Mouse (Mus musculus) right cerebral cortex, adult 18-20 months (tissue): ENCODE data around the gene Rpl6.

Experiments
- DNase-seq: peaks from one replicate; pipeline ENCODE4 v3.0.0; 2022; ENCODE audit warnings: mixed read lengths

The Rpl6 gene

GRCm38 (mm10) chr5:121204132-121205089, at the start of gene Rpl6:
Gene Rpl6, plus strand, starts transcription at chr5:121204481.
- DNase-seq = peak; percentile 87

- no peak for DNase-seq
Measured at GRCm38 (mm10) chr5:121156121-121156520, 48.2 kb upstream of the Rpl6 start.

- DNase-seq = no peak
Measured at GRCm38 (mm10) chr5:121157017-121157416, 47.3 kb upstream of the Rpl6 start.

GRCm38 (mm10) chr5:121157489-121157888, 46.8 kb upstream of the Rpl6 start:
- DNase-seq = no peak

GRCm38 (mm10) chr5:121158966-121159365, 45.3 kb upstream of the Rpl6 start:
- no peak for DNase-seq

GRCm38 (mm10) chr5:121162285-121162684, 42.0 kb upstream of the Rpl6 start:
- DNase-seq = no peak

GRCm38 (mm10) chr5:121162923-121163322, 41.4 kb upstream of the Rpl6 start:
- DNase-seq = no peak

- no peak for DNase-seq
Measured at GRCm38 (mm10) chr5:121166884-121167283, 37.4 kb upstream of the Rpl6 start.

GRCm38 (mm10) chr5:121169588-121169987, 34.7 kb upstream of the Rpl6 start:
- DNase-seq = no peak

GRCm38 (mm10) chr5:121172835-121173234, 31.4 kb upstream of the Rpl6 start:
- DNase-seq = no peak

- no peak for DNase-seq
Measured at GRCm38 (mm10) chr5:121179077-121179857, 25.0 kb upstream of the Rpl6 start.

GRCm38 (mm10) chr5:121183269-121183668, 21.0 kb upstream of the Rpl6 start:
- no peak for DNase-seq

GRCm38 (mm10) chr5:121184375-121184774, 19.9 kb upstream of the Rpl6 start:
- DNase-seq = no peak

- peak; percentile 36 for DNase-seq
Measured at GRCm38 (mm10) chr5:121184945-121185551, 19.2 kb upstream of the Rpl6 start.

GRCm38 (mm10) chr5:121187580-121188001, 16.7 kb upstream of the Rpl6 start:
- peak; percentile 63 for DNase-seq

GRCm38 (mm10) chr5:121188265-121188664, 16.0 kb upstream of the Rpl6 start:
- no peak for DNase-seq

GRCm38 (mm10) chr5:121189182-121189581, 15.1 kb upstream of the Rpl6 start:
- peak; percentile 39 for DNase-seq

GRCm38 (mm10) chr5:121190210-121190835, 14.0 kb upstream of the Rpl6 start:
- no peak for DNase-seq

- peak; percentile 85 for DNase-seq
Measured at GRCm38 (mm10) chr5:121190836-121191583, 13.3 kb upstream of the Rpl6 start, which contains the start of gene Ptpn11. Gene Ptpn11, minus strand, starts transcription at chr5:121191397.

GRCm38 (mm10) chr5:121191584-121191906, 12.7 kb upstream of the Rpl6 start:
- DNase-seq = no peak

GRCm38 (mm10) chr5:121194173-121194572, 10.1 kb upstream of the Rpl6 start:
- DNase-seq = no peak

GRCm38 (mm10) chr5:121196764-121197163, 7.5 kb upstream of the Rpl6 start:
- DNase-seq = no peak
